Mouse (Mus musculus) hindbrain, postnatal 0 days (tissue): Measurements from ENCODE around the gene Adcy2. TPM values are rescaled to one million over a fixed set of nuclear protein-coding genes. Genes with fewer than 3 reads are reported as not detected.

Experiments used
- ATAC-seq: fragments of 200-750 bp; cut with Nextera tagmentation; 2 replicates; pipeline ENCODE4 v1.8.0; 2017; ENCODE audit warnings: mild to moderate bottlenecking, moderate TSS enrichment, moderate library complexity
- DNase-seq: peaks from one replicate; pipeline ENCODE4 v3.0.0-alpha.2; 2015; ENCODE audit warnings: low spot score
- H3K27ac ChIP-seq: fragments of 300-500 bp; sonication (generic); 2 replicates; pipeline ENCODE4 v1.5.1; 2014; ENCODE audit warnings: mild to moderate bottlenecking
- H3K27me3 ChIP-seq: fragments of 300-500 bp; sonication (generic); 2 replicates; pipeline ENCODE4 v1.6.1; 2014; ENCODE audit warnings: low read length, mixed read lengths; ENCODE audit not compliant: insufficient read depth
- H3K36me3 ChIP-seq: fragments of 300-500 bp; sonication (generic); 2 replicates; pipeline ENCODE4 v1.6.1; 2014; ENCODE audit warnings: low read length, mixed read lengths; ENCODE audit not compliant: insufficient read depth
- H3K4me1 ChIP-seq: fragments of 300-500 bp; sonication (generic); 2 replicates; pipeline ENCODE4 v1.6.1; 2014; ENCODE audit warnings: antibody characterized with exemption, low read length, mixed read lengths; ENCODE audit not compliant: insufficient read depth
- H3K4me2 ChIP-seq: fragments of 300-500 bp; sonication (generic); 2 replicates; pipeline ENCODE4 v1.6.1; 2014; ENCODE audit warnings: low read depth, mild to moderate bottlenecking, low read length, moderate library complexity, mixed read lengths
- H3K4me3 ChIP-seq: fragments of 300-500 bp; sonication (generic); 2 replicates; pipeline ENCODE4 v1.5.1; 2014; ENCODE audit warnings: low read length
- H3K9ac ChIP-seq: fragments of 300-500 bp; sonication (generic); replicated peaks from 2 replicates; pipeline ENCODE4 v1.6.1; 2014; ENCODE audit warnings: mild to moderate bottlenecking, low read length, moderate library complexity, mixed read lengths
- H3K9me3 ChIP-seq: fragments of 300-500 bp; sonication (generic); 2 replicates; pipeline ENCODE4 v1.6.1; 2016; ENCODE audit warnings: low read length, mixed read lengths
- CTCF ChIP-seq: IDR thresholded peaks from 2 replicates; pipeline ENCODE4 v1.5.1; 2016; ENCODE audit warnings: antibody characterized with exemption, control low read depth, low read depth
- WGBS: fragments of 180-500 bp; shearing (Covaris S2); extraction: QIAGEN DNeasy Blood & Tissue Kit; methylation state at CpG from one replicate; pipeline ENCODE4 v1.1.7; 2014; 5-methylcytosine and 5-hydroxymethylcytosine counted together
- polyA plus RNA-seq: library from polyadenylated mRNA; unstranded; fragments of >200 nt; fragmentation: Nextera tagmentation; extraction: Ambion mirVana; gene quantifications from 2 replicates; pipeline ENCODE4 v1.2.1, GENCODE M21; 2015
- total RNA-seq: library from RNA; depleted of rRNA; stranded (reverse); fragments of >200 nt; gene quantifications from 2 replicates; pipeline ENCODE4 v1.2.3, GENCODE M21; 2014

Adcy2 gene
- total and polyA plus RNA-seq, 2 experiments from 2014 or later = 16.7 to 44.2 TPM

GRCm38 (mm10) chr13:68932283-68932647 is 67.1 kb downstream of the Adcy2 start:
- Histone ChIP-seq H3K4me1 (no peaks in the 10 kb centered on the region), H3K27ac (no peak overlapping the region), H3K4me3 (no peak overlapping the region), H3K36me3 (no peaks in the 10 kb centered on the region), H3K9me3 (no peaks in the 10 kb centered on the region), H3K9ac (no peak overlapping the region), H3K27me3 (no peaks in the 10 kb centered on the region), H3K4me2 (no peak overlapping the region)
- ATAC-seq = no peak
- WGBS = 67% methylated on average over 1 of the region's 1 CpGs
- no peak for DNase-seq
- TF ChIP-seq CTCF = no peak

- no peaks in the 10 kb centered on the region for H3K36me3 ChIP-seq
- no peak overlapping the region for H3K4me3 ChIP-seq
- no peaks in the 10 kb centered on the region for H3K9me3 ChIP-seq
- DNase-seq (no peak), ATAC-seq (no peak)
- H3K27me3 ChIP-seq = no peaks in the 10 kb centered on the region
- no peak overlapping the region for H3K9ac ChIP-seq
- no peak overlapping the region for H3K4me2 ChIP-seq
- no peak overlapping the region for H3K27ac ChIP-seq
- 90% methylated on average over 8 of the region's 8 CpGs for WGBS
- no peaks in the 10 kb centered on the region for H3K4me1 ChIP-seq
- TF ChIP-seq CTCF = no peak
These were observed 67.6 kb downstream of the Adcy2 start for GRCm38 (mm10) chr13:68931602-68932282.

- Histone ChIP-seq H3K9ac (no peak overlapping the region), H3K9me3 (no peaks in the 10 kb centered on the region), H3K27me3 (no peaks in the 10 kb centered on the region), H3K4me2 (no peak overlapping the region), H3K4me1 (no peaks in the 10 kb centered on the region), H3K36me3 (no peaks in the 10 kb centered on the region), H3K27ac (no peak overlapping the region), H3K4me3 (no peak overlapping the region)
- WGBS = 83% methylated on average over 6 of the region's 6 CpGs
- TF ChIP-seq CTCF = no peak
- ATAC-seq = no peak
- DNase-seq = no peak
These were observed 70.9 kb downstream of the Adcy2 start for GRCm38 (mm10) chr13:68928469-68928868.

GRCm38 (mm10) chr13:68913666-68914288 is 85.6 kb downstream of the Adcy2 start:
- no peak for TF ChIP-seq CTCF
- no peaks in the 10 kb centered on the region for H3K36me3 ChIP-seq
- DNase-seq (no peak), ATAC-seq (no peak)
- H3K4me3 ChIP-seq = no peak overlapping the region
- no peaks in the 10 kb centered on the region for H3K4me1 ChIP-seq
- H3K27ac ChIP-seq = no peak overlapping the region
- WGBS = 85% methylated on average over 11 of the region's 11 CpGs
- H3K4me2 ChIP-seq = no peak overlapping the region
- H3K9me3 ChIP-seq = no peaks in the 10 kb centered on the region
- H3K27me3 ChIP-seq = no peaks in the 10 kb centered on the region
- no peak overlapping the region for H3K9ac ChIP-seq

- no peaks in the 10 kb centered on the region for H3K27me3 ChIP-seq
These were observed 92.7 kb downstream of the Adcy2 start for GRCm38 (mm10) chr13:68906667-68907066.

GRCm38 (mm10) chr13:68902708-68903107 is 96.6 kb downstream of the Adcy2 start:
- H3K9me3 ChIP-seq = no peaks in the 10 kb centered on the region
- H3K27ac ChIP-seq = no peak overlapping the region
- H3K4me2 ChIP-seq = no peak overlapping the region
- H3K36me3 ChIP-seq = no peaks in the 10 kb centered on the region
- no peaks in the 10 kb centered on the region for H3K27me3 ChIP-seq
- TF ChIP-seq CTCF = no peak
- no peak overlapping the region for H3K4me3 ChIP-seq
- H3K4me1 ChIP-seq = no peaks in the 10 kb centered on the region
- no peak overlapping the region for H3K9ac ChIP-seq
- 100% methylated on average over 1 of the region's 1 CpGs for WGBS
- DNase-seq (no peak), ATAC-seq (no peak)

More at GRCm38 (mm10) chr13:68906667-68907066, 92.7 kb downstream of the Adcy2 start:
- 58% methylated on average over 1 of the region's 1 CpGs for WGBS
- H3K9me3 ChIP-seq = no peaks in the 10 kb centered on the region
- H3K4me2 ChIP-seq = no peak overlapping the region
- no peak for TF ChIP-seq CTCF
- no peak overlapping the region for H3K4me3 ChIP-seq
- DNase-seq = no peak
- no peak overlapping the region for H3K27ac ChIP-seq
- no peak overlapping the region for H3K9ac ChIP-seq
- no peaks in the 10 kb centered on the region for H3K4me1 ChIP-seq
- no peaks in the 10 kb centered on the region for H3K36me3 ChIP-seq
- no peak for ATAC-seq
